Mouse (Mus musculus) frontal cortex, postnatal 10 days (tissue): ENCODE data around the gene Mboat7.
"Not testable (repeated sequence)": the region's sequence is repeated elsewhere in the genome, so short reads cannot be mapped to it uniquely, and the experiment has no call there.

ENCODE experiments used
- DNase-seq, 2 experiments: peaks; one replicate each; pipeline ENCODE4 v3.0.0; 2022; ENCODE audit warnings: low spot score in 2 of 2, mixed read lengths in 1 of 2

Gene Mboat7

GRCm38 (mm10) chr7:3692987-3693808 is at the start of gene Mboat7:
Gene Mboat7, minus strand, starts transcription at chr7:3693523.
- DNase-seq = peak; percentile 98 to 99

- not testable (repeated sequence) for DNase-seq
Observed at GRCm38 (mm10) chr7:3732675-3733074, 39.4 kb upstream of the Mboat7 start.

GRCm38 (mm10) chr7:3725459-3725858 is 32.1 kb upstream of the Mboat7 start:
- DNase-seq = not testable (repeated sequence)

- DNase-seq = not testable (repeated sequence)
Observed at GRCm38 (mm10) chr7:3720268-3720667, 26.9 kb upstream of the Mboat7 start, which contains the start of gene Pirb. Gene Pirb, minus strand, starts transcription at chr7:3720391.

GRCm38 (mm10) chr7:3715249-3715648 is 21.9 kb upstream of the Mboat7 start:
- DNase-seq = no peak

GRCm38 (mm10) chr7:3712264-3712942 is 19.1 kb upstream of the Mboat7 start:
- no peak for DNase-seq

GRCm38 (mm10) chr7:3709000-3709399 is 15.7 kb upstream of the Mboat7 start:
- no peak for DNase-seq

- not testable (repeated sequence) for DNase-seq
Observed at GRCm38 (mm10) chr7:3708447-3708980, 15.2 kb upstream of the Mboat7 start.

- DNase-seq = no peak
Observed at GRCm38 (mm10) chr7:3707568-3708413, 14.5 kb upstream of the Mboat7 start.

- DNase-seq = no peak
Observed at GRCm38 (mm10) chr7:3707027-3707426, 13.7 kb upstream of the Mboat7 start.

- DNase-seq = no peak
Observed at GRCm38 (mm10) chr7:3706343-3706934, 13.1 kb upstream of the Mboat7 start.

- no peak for DNase-seq
Observed at GRCm38 (mm10) chr7:3705911-3706310, 12.6 kb upstream of the Mboat7 start.

GRCm38 (mm10) chr7:3705461-3705860 is 12.1 kb upstream of the Mboat7 start:
- DNase-seq = not testable (repeated sequence)

GRCm38 (mm10) chr7:3704475-3704874 is 11.2 kb upstream of the Mboat7 start:
- DNase-seq = no peak

GRCm38 (mm10) chr7:3703879-3704441 is 10.6 kb upstream of the Mboat7 start, which contains the start of gene Rps9:
Gene Rps9, plus strand, starts transcription at chr7:3703993.
- peak; percentile 94 to 96 for DNase-seq

- DNase-seq = no peak
Observed at GRCm38 (mm10) chr7:3703148-3703878, 10.0 kb upstream of the Mboat7 start.

GRCm38 (mm10) chr7:3698471-3698870 is 5.1 kb upstream of the Mboat7 start:
- no peak for DNase-seq

- DNase-seq = not testable (repeated sequence)
Observed at GRCm38 (mm10) chr7:3694949-3695305, 1.6 kb upstream of the Mboat7 start.

GRCm38 (mm10) chr7:3694076-3694948 is 989 bp upstream of the Mboat7 start:
- DNase-seq = peak; percentile 74 to 75
